Mouse (Mus musculus) 3134 (cell line): ENCODE measurements around the gene Tbata.

Experiments
- DNase-seq: peaks from one replicate; pipeline ENCODE4 v3.0.0-alpha.2; 2011; ENCODE audit warnings: low spot score; ENCODE audit not compliant: insufficient read length; ENCODE audit errors: extremely low read depth

The Tbata gene

DNA sequence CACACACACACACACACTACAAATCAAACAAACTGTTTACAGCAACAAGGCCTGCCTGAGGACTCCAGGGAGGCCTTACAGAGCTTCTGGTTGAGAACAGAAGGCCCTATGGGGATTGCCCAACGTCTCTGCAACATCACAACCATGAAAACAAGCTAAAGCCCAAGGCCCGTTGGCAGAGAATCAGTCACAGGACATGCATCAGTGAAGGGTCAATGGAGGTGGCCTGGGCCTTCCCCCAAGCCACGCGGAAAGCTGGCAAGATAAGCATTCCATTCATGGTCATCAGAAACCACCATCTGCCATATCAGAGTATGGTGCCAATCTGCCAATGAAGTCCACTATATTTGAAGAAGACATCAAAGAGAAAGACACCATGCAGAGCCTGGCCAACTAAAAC lies 11.1 kb upstream of the Tbata start:
- no peak for DNase-seq

GRCm38 (mm10) chr10:61162366-61162765 lies 9.4 kb upstream of the Tbata start:
- DNase-seq, result no peak

DNA sequence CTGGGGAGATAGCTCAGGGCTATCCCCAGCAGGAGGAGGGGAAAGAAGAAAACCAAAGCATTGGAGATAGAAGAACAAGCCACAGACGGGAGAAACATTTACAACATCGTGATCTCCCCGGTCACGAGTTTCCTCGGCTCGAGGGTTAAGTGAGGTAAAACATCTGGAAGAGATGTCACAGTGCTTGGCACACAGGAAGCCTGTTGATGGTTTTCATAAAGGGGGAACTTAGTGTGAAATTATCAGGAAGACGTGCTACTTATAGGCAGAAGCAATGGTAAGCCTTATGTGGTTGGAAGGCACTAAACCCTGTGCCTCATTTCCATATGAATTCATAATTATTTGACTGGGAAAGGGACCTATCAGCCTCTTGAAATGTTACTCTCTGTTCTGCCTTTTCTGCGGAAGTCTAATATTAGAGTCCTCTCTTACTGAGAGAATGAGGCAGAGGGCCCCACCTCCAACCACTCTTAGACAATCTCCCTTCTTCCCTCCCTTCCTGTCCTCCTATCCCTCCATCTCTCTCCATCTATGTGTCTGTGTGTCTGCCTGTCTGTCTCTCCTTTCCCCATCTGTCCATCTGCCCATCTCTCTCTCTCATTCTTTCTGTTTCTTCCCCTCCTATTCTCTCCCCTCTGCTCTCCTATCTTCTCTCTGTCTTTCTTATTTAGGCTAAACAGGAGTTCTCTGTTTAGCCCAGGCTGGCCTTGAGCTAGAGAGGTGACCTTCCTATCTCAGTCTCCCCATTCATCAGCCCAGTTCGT lies 4.2 kb upstream of the Tbata start:
- no peak for DNase-seq

DNA sequence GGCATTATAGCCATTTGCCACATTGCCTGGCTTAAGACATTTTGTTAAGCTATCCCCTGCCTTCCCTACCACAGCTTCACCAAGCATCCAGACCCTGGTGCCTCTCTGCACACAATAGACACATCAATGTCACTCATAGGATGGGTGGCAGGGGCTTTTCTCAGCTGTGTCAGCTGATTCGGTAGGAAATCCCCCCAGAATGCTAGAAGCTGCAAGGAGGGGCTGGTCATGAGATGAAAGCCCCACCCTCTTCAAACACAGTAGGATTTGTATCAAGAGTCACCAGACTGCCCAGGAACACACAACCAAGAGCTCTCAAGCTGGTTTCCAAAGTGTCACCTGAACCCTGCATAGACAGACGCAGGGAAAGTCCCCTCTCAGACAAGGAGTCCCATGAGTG lies 3.4 kb upstream of the Tbata start:
- DNase-seq, result no peak

DNA sequence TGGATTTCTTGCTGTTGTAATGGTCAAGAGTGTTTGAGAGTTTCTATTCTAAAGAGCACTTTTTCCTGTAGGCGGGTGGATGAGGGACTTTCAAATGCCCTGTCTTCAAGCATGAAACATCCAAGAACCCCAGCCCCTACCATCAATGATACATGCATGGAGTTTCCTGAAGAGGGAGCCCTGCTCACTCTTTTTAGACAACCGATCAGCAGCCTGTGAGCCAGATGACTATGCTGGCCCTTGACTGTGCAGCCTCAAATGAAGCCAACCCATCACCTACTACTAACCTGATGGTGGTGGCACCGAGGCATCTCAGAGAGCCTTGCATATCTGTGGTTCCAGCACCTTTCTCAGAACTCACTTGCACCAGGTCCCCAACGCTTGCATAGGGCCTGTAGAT lies 742 bp downstream of the Tbata start:
- DNase-seq, result no peak

- DNase-seq, result no peak
Observed at GRCm38 (mm10) chr10:61174711-61175441, 3.1 kb downstream of the Tbata start.

DNA sequence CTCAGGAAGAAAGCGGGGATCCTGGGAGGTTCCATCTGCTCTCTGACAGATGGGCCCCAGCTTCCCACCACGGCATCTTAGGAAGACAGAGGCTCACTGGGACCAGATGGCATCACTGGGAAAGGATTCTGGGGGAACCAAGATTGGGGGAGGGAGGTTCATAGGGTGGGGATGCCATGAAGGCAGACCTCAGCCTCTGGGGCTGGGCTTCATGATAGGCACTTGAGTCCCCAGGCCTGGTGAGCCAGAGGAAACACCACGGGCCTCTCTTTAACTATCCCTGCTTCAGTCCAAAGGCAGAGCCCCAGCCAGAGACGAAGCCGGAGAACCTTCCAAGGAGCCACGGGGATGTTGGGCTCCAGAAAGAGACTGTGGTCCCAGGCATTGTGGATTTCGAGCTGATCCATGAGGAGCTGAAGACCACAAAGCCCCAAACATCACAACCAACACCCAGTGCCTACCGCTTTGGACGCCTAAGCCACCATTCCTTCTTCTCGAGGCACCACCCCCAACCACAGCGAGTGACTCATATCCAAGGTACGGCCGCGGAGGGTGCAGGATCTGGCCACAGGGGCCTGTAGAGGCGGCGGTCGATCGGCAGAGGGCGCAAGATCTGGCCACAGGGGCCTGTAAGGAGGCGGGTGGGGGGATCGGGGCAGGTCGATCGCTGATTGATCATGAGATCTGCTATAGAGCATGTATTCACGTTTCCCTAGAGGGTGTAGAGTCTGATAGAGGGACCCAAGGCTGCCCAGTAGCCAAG lies 3.9 kb downstream of the Tbata start:
- peak; percentile 83 for DNase-seq

DNA sequence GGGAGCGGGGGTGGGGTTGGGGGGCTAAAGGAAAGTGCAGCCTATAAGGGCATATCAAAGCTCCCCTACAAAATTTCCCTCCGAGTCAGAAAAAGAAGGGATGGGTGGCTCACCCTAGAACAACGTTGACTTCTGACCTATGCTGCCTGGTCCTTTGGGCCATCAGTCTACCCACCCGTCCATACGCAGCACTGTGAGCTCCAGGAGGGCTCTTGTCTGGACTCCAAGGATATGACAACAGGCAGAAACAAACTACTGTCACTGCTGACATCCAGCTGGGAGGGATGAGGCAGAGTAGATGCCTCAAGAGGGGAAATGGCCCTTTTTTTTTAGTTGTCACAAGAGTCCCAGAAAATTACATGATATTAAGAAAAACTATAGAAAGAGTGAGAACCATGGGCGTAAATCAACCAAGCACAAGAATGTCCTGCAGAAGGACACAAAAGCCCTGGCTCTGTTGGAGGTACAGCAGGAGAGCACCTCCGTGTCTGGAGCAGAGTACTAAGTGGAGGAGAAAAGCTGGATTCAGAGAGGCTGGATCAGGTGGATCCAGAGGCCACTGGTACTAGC lies 4.6 kb downstream of the Tbata start:
- no peak for DNase-seq

GRCm38 (mm10) chr10:61177751-61178150 lies 6.0 kb downstream of the Tbata start:
- no peak for DNase-seq

GRCm38 (mm10) chr10:61178687-61179086 lies 6.9 kb downstream of the Tbata start:
- DNase-seq, result no peak

DNA sequence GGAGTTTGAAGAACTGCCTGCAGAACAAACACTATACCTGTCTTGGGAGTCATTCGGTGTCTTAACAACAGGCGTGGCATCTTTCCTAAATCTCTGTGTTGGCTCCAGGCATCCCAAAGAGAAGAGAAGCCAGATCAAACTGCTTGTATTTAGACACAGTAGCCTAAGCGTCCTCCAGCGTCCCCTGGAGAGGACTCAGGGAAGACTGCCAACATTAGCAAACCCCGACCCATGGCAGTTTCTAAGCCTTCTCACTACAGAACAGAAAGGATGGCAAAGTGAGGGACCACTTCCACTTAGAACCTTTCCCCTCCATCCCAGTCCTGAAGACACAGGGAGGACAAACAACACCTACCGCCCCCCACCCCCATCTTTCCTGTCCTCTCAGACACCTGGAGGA lies 8.2 kb downstream of the Tbata start:
- no peak for DNase-seq

GRCm38 (mm10) chr10:61187001-61187400 lies 15.2 kb downstream of the Tbata start:
- no peak for DNase-seq

- peak; percentile 25 for DNase-seq
Observed at GRCm38 (mm10) chr10:61188010-61188409, 16.3 kb downstream of the Tbata start.

GRCm38 (mm10) chr10:61194611-61195010 lies 22.9 kb downstream of the Tbata start:
- no peak for DNase-seq

GRCm38 (mm10) chr10:61195216-61195615 lies 23.5 kb downstream of the Tbata start:
- DNase-seq, result no peak

GRCm38 (mm10) chr10:61195718-61196291 lies 24.1 kb downstream of the Tbata start:
- DNase-seq, result no peak

DNA sequence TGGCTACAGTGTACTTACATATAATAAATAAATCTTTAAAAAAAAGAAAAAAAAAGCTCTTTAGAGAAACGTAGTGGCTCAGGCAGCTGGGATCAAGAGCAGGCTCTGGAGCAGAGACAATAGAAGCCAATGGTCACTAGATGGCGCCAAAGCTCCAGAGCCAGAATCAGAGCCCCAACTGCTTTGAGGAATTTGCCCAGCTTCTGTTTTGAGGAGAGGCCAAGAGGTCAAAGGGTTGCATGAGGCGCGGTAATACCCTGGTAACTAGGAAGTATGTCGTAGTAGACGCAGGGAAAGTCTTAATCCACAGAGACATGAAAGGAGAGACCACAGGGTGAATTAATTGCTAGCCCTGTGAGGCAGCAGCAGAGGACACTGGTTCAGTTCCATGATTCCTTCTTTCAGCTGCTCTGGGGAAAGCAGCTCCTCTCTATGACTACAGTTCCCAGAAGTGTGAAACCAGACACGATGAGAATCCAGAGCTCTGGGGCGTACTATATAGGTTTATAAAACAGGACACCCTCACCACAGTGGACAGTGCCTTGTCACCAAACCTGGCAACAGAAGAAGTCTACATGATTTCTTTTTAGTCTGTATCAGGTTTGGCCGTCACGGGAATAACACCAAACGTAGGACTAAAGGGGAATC lies 27.9 kb downstream of the Tbata start:
- DNase-seq, result no peak

DNA sequence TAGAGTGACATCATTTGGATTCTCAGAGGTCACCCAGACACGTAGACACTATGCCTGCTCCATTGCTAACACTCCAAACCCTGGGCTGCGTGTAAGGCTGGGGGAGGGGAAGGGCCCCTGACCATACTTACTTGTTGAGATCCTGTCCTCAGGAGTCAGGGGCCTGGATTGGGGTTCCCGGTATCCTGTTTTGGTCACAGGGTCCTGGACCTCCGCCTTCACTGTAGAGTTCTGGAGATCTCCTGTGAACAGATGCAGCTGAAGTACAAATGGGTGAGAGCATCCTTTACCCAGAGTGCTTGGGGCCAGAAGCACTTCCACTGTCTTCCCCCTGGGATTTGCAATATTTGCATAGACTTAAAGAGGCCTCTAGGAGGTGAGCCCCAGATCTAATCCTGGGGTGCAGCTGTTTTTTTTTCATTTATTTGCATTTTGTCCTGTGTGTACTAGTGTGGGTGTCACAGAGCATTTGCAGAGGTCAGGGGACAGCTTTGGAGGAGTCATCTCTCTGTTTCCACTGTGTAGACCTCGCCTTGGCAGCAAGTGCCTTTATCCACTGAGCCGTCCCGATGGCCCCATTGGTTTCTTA lies 28.6 kb downstream of the Tbata start:
- DNase-seq, result no peak

DNA sequence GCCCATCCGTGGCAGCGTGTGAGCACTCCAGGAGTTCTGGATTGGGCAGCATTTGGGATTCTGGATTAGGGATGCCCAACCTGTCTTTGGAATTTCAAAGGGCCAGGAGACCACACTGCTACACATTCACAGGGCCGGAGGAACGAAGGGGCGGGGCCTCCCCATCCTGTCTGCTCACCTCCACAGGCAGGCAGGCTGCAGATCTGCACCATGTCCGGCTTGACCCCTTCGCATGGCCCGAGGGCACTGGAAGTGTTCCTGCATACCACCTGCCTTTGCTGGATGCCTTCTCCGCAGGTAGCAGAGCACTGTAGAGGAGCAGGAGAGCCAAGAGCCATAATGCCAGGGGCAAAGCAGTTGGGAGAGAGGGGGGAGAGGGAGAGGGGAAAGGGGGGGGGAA lies 29.2 kb downstream of the Tbata start:
- DNase-seq, result no peak
